ENCODE assay signal across 21 mouse cellular contexts in genomic region chr16:38144898-38145297, GRCm38 (mm10). TPM values are rescaled to one million over a fixed set of nuclear protein-coding genes. Genes with fewer than 3 reads are reported as not detected.
DNase-seq lines count a peak whose midpoint lies in the region; ATAC-seq and TF ChIP-seq lines count a peak whose summit lies in the region.
"Had no signal": no experiment of that assay in that cellular context is flagged by ENCODE, and none has a peak within 500 bp of the region (broad histone marks: within the 10 kb centered on the region; RNA-seq: fewer than 3 reads in every experiment).

No protein-coding gene starts in this region.

- no peak overlapping the region for H3K9ac ChIP-seq in liver, adult 2 months (ENCODE audit: low read depth, low read length)
- H3K9ac ChIP-seq in liver, embryonic 12.5 days, result no peak overlapping the region
- no peak overlapping the region for H3K9ac ChIP-seq in liver, postnatal 0 days (replicated peaks)

- peaks cover 1% of the 10 kb centered on the region for H3K36me3 ChIP-seq in liver, adult 2 months (ENCODE audit: control insufficient read depth, insufficient read depth, low read length)
- peaks cover 22% of the 10 kb centered on the region; the same call in 1 of the 2 replicates for H3K36me3 ChIP-seq in liver, embryonic 12.5 days
- peaks cover 6% of the 10 kb centered on the region for H3K36me3 ChIP-seq in liver, postnatal 0 days (replicated peaks; ENCODE audit: insufficient read depth, low read length)
- H3K36me3 ChIP-seq in testis, adult 2 months (ENCODE audit: control insufficient read depth, insufficient read depth, low read length), result no peaks in the 10 kb centered on the region

- peaks cover 11% of the 10 kb centered on the region for H3K4me1 ChIP-seq in liver, adult 2 months (ENCODE audit: control insufficient read depth, insufficient read depth, low read length)
- H3K4me1 ChIP-seq in liver, embryonic 12.5 days, result peaks cover 4% of the 10 kb centered on the region
- H3K4me1 ChIP-seq in liver, postnatal 0 days (ENCODE audit: insufficient read depth), result no peaks in the 10 kb centered on the region
- H3K4me1 ChIP-seq in testis, adult 2 months (ENCODE audit: control insufficient read depth, insufficient read depth, low read length), result peaks cover 2% of the 10 kb centered on the region; the same call in 1 of the 2 replicates

- no peak for ATAC-seq in liver, embryonic 12.5 days
- peak; percentile 80 for ATAC-seq in liver, postnatal 0 days
- ATAC-seq: activated CD4-positive, CD25-positive, alpha-beta regulatory T cell, adult 4 months; CD4-positive, CD25-positive, alpha-beta regulatory T cell, adult 4 months; Patski had no signal

- WGBS in liver, adult 2 months, result 49% methylated on average over 4 of the region's 4 CpGs
- 71% methylated on average over 4 of the region's 4 CpGs for WGBS in liver, embryonic 12.5 days (ENCODE audit: insufficient replicate concordance)
- WGBS in liver, postnatal 0 days (ENCODE audit: insufficient replicate concordance), result 74% methylated on average over 4 of the region's 4 CpGs

- no peak overlapping the region for H3K4me3 ChIP-seq in liver, adult 2 months (ENCODE audit: insufficient read depth, low read depth, low read length)
- no peak overlapping the region for H3K4me3 ChIP-seq in liver, embryonic 12.5 days
- no peak overlapping the region for H3K4me3 ChIP-seq in liver, postnatal 0 days (ENCODE audit: low read depth, low read length)
- peak overlapping the region; percentile 70 for H3K4me3 ChIP-seq in testis, adult 2 months (ENCODE audit: control insufficient read depth, low read depth, low read length)

- H3K27me3 ChIP-seq in liver, adult 2 months (ENCODE audit: control insufficient read depth, insufficient read depth, low read length), result no peaks in the 10 kb centered on the region
- no peaks in the 10 kb centered on the region for H3K27me3 ChIP-seq in liver, embryonic 12.5 days (replicated peaks)
- H3K27me3 ChIP-seq in liver, postnatal 0 days (ENCODE audit: insufficient read depth, low read length), result no peaks in the 10 kb centered on the region
- no peaks in the 10 kb centered on the region for H3K27me3 ChIP-seq in testis, adult 2 months (ENCODE audit: control insufficient read depth, insufficient read depth, low read length)
- H3K27me3 ChIP-seq: CH12.LX, Patski had no signal

- TF ChIP-seq EP300 in liver, postnatal 0 days (IDR thresholded peaks at IDR 0.05; ENCODE audit: low read depth), result no peak

- H3K79me2 ChIP-seq in liver, adult 2 months (ENCODE audit: control insufficient read depth, insufficient read depth, low read length), result peaks cover 13% of the 10 kb centered on the region

- H3K27ac ChIP-seq in liver, adult 2 months (replicated peaks; ENCODE audit: insufficient read depth, low read depth, low read length), result no peak overlapping the region
- H3K27ac ChIP-seq in liver, embryonic 12.5 days, result no peak overlapping the region
- peak overlapping the region; percentile 60 for H3K27ac ChIP-seq in liver, postnatal 0 days (ENCODE audit: low read depth)
- no peak overlapping the region for H3K27ac ChIP-seq in testis, adult 2 months (ENCODE audit: control insufficient read depth, insufficient read depth, low read depth, low read length)

- DNase-seq in liver, adult 2 months (ENCODE audit: extremely low read depth, low read depth, low spot score), result peak; percentile 52
- DNase-seq in liver, postnatal 0 days, result no peak
- DNase-seq in liver, result no peak
- no peak for DNase-seq in testis, postnatal 10 days (ENCODE audit: low spot score)
- DNase-seq: adrenal gland, adult 2 months; adrenal gland, adult 8-10 months; adrenal gland, postnatal 10 days; adrenal gland, postnatal 14 days; adrenal gland, postnatal 25 days; adrenal gland, postnatal 36 days; B cell, adult 2 months; cerebellum, adult 11 months; cerebellum, adult 11-12 months; cerebellum, adult 18-20 months had no signal

- H3K9me3 ChIP-seq in liver, embryonic 12.5 days (replicated peaks), result no peaks in the 10 kb centered on the region
- no peaks in the 10 kb centered on the region for H3K9me3 ChIP-seq in liver, postnatal 0 days (ENCODE audit: low read length)
- H3K9me3 ChIP-seq: G1E had no signal

- no peak overlapping the region for H3K4me2 ChIP-seq in liver, embryonic 12.5 days
- H3K4me2 ChIP-seq in liver, postnatal 0 days (ENCODE audit: low read depth, low read length), result no peak overlapping the region

- no peak for TF ChIP-seq CTCF in liver, adult 2 months (IDR thresholded peaks at IDR 0.05; ENCODE audit: low read depth, low read length)
- TF ChIP-seq CTCF in liver, postnatal 0 days (IDR thresholded peaks at IDR 0.05; ENCODE audit: low read depth), result no peak
- no peak for TF ChIP-seq CTCF in testis, adult 2 months (IDR thresholded peaks at IDR 0.05; ENCODE audit: control insufficient read depth, insufficient read depth, insufficient replicate concordance, low read depth, low read length)

- TF ChIP-seq POLR2A in liver, adult 2 months (IDR thresholded peaks at IDR 0.05; ENCODE audit: extremely low read depth, insufficient read depth, low read length), result no peak
- TF ChIP-seq POLR2A in testis, adult 2 months (IDR thresholded peaks at IDR 0.05; ENCODE audit: control insufficient read depth, low read depth, low read length), result no peak

RNA-seq across cellular contexts. Expression of gene Gsk3b, which starts 56.1 kb away (rescaled TPM):
- 11.8 and 13.4 TPM in 2 replicates for total RNA-seq in liver, adult 2 months (2014; rRNA removed)
- polyA plus RNA-seq in liver, adult 2 months (2012; rRNA removed), result 4.8 and 5.8 TPM in 2 replicates
- polyA plus RNA-seq in liver, embryonic 12.5 days (2016; fragmentation: Nextera tagmentation; extraction: Ambion mirVana), result 17.4 and 18.1 TPM in 2 replicates
- polyA plus RNA-seq in liver, postnatal 0 days (2015; fragmentation: Nextera tagmentation; extraction: Ambion mirVana), result 9.9 and 10.8 TPM in 2 replicates
- 99.8 and 129 TPM in 2 replicates for polyA plus RNA-seq in testis, adult 2 months (2012; rRNA removed)
